Mouse (Mus musculus): ENCODE data around the gene Myt1l.

DNA sequence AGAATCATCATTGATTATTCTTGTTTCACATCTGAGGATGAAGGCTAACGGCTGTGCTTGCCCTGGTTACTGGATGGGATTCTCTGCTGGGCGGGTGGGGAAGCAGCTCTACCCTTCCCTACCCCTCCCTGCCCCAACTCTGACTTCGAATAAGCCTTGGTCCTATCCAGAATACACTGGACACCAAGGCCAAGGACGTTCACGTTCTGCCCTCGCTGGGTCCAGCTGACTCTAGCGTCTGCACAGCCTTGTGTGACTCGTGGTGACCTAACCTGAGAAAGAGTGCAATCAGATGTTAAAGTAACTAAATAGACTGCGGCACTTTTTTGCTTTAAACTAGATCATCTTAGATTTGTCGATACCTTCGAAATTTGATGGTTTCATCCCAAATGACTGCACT lies 393.3 kb downstream of the Myt1l start:
- no peak for TF ChIP-seq CTCF (IDR thresholded peaks at IDR 0.05; ENCODE audit: low read depth, low read length)
- TF ChIP-seq POLR2A (IDR thresholded peaks at IDR 0.05; ENCODE audit: borderline replicate concordance, low read depth, low read length): no peak

Data from bone marrow macrophage, adult 2 months (primary cell).